Mouse (Mus musculus) MEL (cell line): ENCODE measurements around the gene Ccn6. TPM values are rescaled to one million over a fixed set of nuclear protein-coding genes. Genes with fewer than 3 reads are reported as not detected.
A peak's percentile ranks its signal among the peaks of the same experiment; 100 is the strongest.

ENCODE experiments used
- DNase-seq: peaks from one replicate; pipeline ENCODE4 v3.0.0; 2011; ENCODE audit warnings: low read depth, low spot score
- H3K27ac ChIP-seq: 2 replicates; pipeline ENCODE4 v1.5.1; 2012; ENCODE audit warnings: low read depth, mild to moderate bottlenecking, control low read depth, low read length, moderate library complexity; ENCODE audit not compliant: control insufficient read depth
- H3K27me3 ChIP-seq, 2 experiments: fragments of 150-350 bp in 1 of 2; sonication (generic) in 1 of 2; 2 replicates each; pipeline ENCODE4 v1.6.1; 2012; ENCODE audit warnings: low read length in 2 of 2, mild to moderate bottlenecking in 2 of 2, improper control_type of control experiment in 1 of 2, moderate library complexity in 1 of 2; ENCODE audit not compliant: insufficient read depth in 2 of 2, control insufficient read depth in 1 of 2
- H3K36me3 ChIP-seq, 2 experiments: 2 replicates each; pipeline ENCODE4 v1.6.1; 2012 to 2014; ENCODE audit warnings: low read length in 2 of 2, improper control_type of control experiment in 1 of 2, inconsistent platforms in 1 of 2, mild to moderate bottlenecking in 1 of 2; ENCODE audit not compliant: insufficient read depth in 2 of 2, control insufficient read depth in 1 of 2
- H3K4me1 ChIP-seq, 2 experiments: fragments of 150-350 bp in 1 of 2; sonication (generic) in 1 of 2; 2 replicates each; pipeline ENCODE4 v1.6.1; 2012; ENCODE audit warnings: low read length in 2 of 2, improper control_type of control experiment in 1 of 2, mild to moderate bottlenecking in 1 of 2; ENCODE audit not compliant: insufficient read depth in 2 of 2, control insufficient read depth in 1 of 2
- H3K4me3 ChIP-seq, 2 experiments: fragments of 150-350 bp in 1 of 2; sonication (generic) in 1 of 2; 2 replicates each; pipeline ENCODE4 v1.5.1; 2012; ENCODE audit warnings: low read depth in 2 of 2, low read length in 2 of 2, mild to moderate bottlenecking in 2 of 2, moderate library complexity in 2 of 2, control low read depth in 1 of 2, improper control_type of control experiment in 1 of 2; ENCODE audit not compliant: control insufficient read depth in 1 of 2, insufficient read depth in 1 of 2
- H3K79me2 ChIP-seq: 2 replicates; pipeline ENCODE4 v1.6.1; 2012; ENCODE audit warnings: mild to moderate bottlenecking, low read length, moderate library complexity; ENCODE audit not compliant: control insufficient read depth, poor library complexity, insufficient read depth
- H3K9ac ChIP-seq: 2 replicates; pipeline ENCODE4 v1.6.1; 2012; ENCODE audit warnings: low read depth, mild to moderate bottlenecking, control low read depth, low read length, moderate library complexity; ENCODE audit not compliant: control insufficient read depth, poor library complexity, severe bottlenecking
- H3K9me3 ChIP-seq: fragments of 150-350 bp; sonication (generic); replicated peaks from 2 replicates; pipeline ENCODE4 v1.6.1; 2012; ENCODE audit warnings: mild to moderate bottlenecking, low read length, improper control_type of control experiment, moderate library complexity; ENCODE audit not compliant: insufficient read depth
- BHLHE40 ChIP-seq: IDR thresholded peaks from 2 replicates; pipeline ENCODE4 v1.6.1; 2012; ENCODE audit warnings: low read depth, mild to moderate bottlenecking, inconsistent platforms, low read length, improper control_type of control experiment, borderline replicate concordance
- CHD1 ChIP-seq: IDR thresholded peaks from 2 replicates; pipeline ENCODE4 v1.6.1; 2012; ENCODE audit warnings: low read depth, mild to moderate bottlenecking, inconsistent platforms, low read length, improper control_type of control experiment
- CTCF ChIP-seq, 3 experiments: IDR thresholded peaks in 2 of 3; conservative IDR thresholded peaks in 1 of 3; 2 replicates each; pipeline ENCODE4 v1.5.1; 2011 to 2012; ENCODE audit warnings: low read length in 3 of 3, low read depth in 2 of 3, mild to moderate bottlenecking in 2 of 3, improper control_type of control experiment in 1 of 3, inconsistent platforms in 1 of 3, mixed read lengths in 1 of 3, moderate library complexity in 1 of 3; ENCODE audit not compliant: control insufficient read depth in 1 of 3, insufficient read depth in 1 of 3, poor library complexity in 1 of 3, severe bottlenecking in 1 of 3
- E2F4 ChIP-seq: IDR thresholded peaks from 2 replicates; pipeline ENCODE4 v1.6.1; 2011; ENCODE audit warnings: low read depth, low read length, improper control_type of control experiment, borderline replicate concordance
- ELF1 ChIP-seq: IDR thresholded peaks from 2 replicates; pipeline ENCODE4 v1.6.1; 2014; ENCODE audit warnings: low read depth, mild to moderate bottlenecking, inconsistent platforms, low read length, improper control_type of control experiment, moderate library complexity
- ETS1 ChIP-seq: IDR thresholded peaks from 2 replicates; pipeline ENCODE4 v1.6.1; 2012; ENCODE audit warnings: low read depth, mild to moderate bottlenecking, inconsistent platforms, low read length, improper control_type of control experiment, moderate library complexity
- HCFC1 ChIP-seq: IDR thresholded peaks from 2 replicates; pipeline ENCODE4 v1.6.1; 2012; ENCODE audit warnings: low read depth, mild to moderate bottlenecking, inconsistent platforms, low read length, improper control_type of control experiment, moderate library complexity
- JUND ChIP-seq: IDR thresholded peaks from 2 replicates; pipeline ENCODE4 v1.6.1; 2011; ENCODE audit warnings: low read depth, mild to moderate bottlenecking, improper control_type of control experiment, low read length
- KAT2A ChIP-seq: conservative IDR thresholded peaks from 2 replicates; pipeline ENCODE4 v1.6.1; 2012; ENCODE audit warnings: low read depth, low read length, improper control_type of control experiment, inconsistent platforms
- MAFK ChIP-seq: IDR thresholded peaks from 2 replicates; pipeline ENCODE4 v1.6.1; 2011; ENCODE audit warnings: low read depth, mild to moderate bottlenecking, low read length, improper control_type of control experiment, borderline replicate concordance
- MEF2A ChIP-seq: IDR thresholded peaks from 2 replicates; pipeline ENCODE4 v1.6.1; 2014; ENCODE audit warnings: low read depth, mild to moderate bottlenecking, inconsistent platforms, low read length, improper control_type of control experiment; ENCODE audit not compliant: poor library complexity, insufficient replicate concordance, severe bottlenecking; ENCODE audit errors: extremely low read depth
- MXI1 ChIP-seq: IDR thresholded peaks from 2 replicates; pipeline ENCODE4 v1.6.1; 2011; ENCODE audit warnings: mild to moderate bottlenecking, low read depth, low read length, improper control_type of control experiment
- NELFE ChIP-seq: IDR thresholded peaks from 2 replicates; pipeline ENCODE4 v1.6.1; 2011; ENCODE audit warnings: low read depth, low read length, improper control_type of control experiment
- NRF1 ChIP-seq: IDR thresholded peaks from 2 replicates; pipeline ENCODE4 v1.6.1; 2014; ENCODE audit warnings: low read depth, mild to moderate bottlenecking, inconsistent platforms, low read length, improper control_type of control experiment, moderate library complexity; ENCODE audit not compliant: poor library complexity, insufficient read depth, severe bottlenecking
- POLR2A ChIP-seq, 2 experiments: IDR thresholded peaks; 2 replicates each; pipeline ENCODE4 v1.6.1; 2011 to 2012; ENCODE audit warnings: low read length in 2 of 2, mild to moderate bottlenecking in 2 of 2, control low read depth in 1 of 2, improper control_type of control experiment in 1 of 2, low read depth in 1 of 2, moderate library complexity in 1 of 2; ENCODE audit not compliant: control insufficient read depth in 1 of 2, insufficient read depth in 1 of 2, poor library complexity in 1 of 2
- POLR2AphosphoS2 ChIP-seq: IDR thresholded peaks from 2 replicates; pipeline ENCODE4 v1.6.1; 2011; ENCODE audit warnings: low read length, improper control_type of control experiment
- POLR2AphosphoS5 ChIP-seq: IDR thresholded peaks from 2 replicates; pipeline ENCODE4 v1.6.1; 2012; ENCODE audit warnings: low read depth, borderline replicate concordance, mild to moderate bottlenecking, inconsistent platforms, low read length, moderate library complexity, mixed read lengths
- RAD21 ChIP-seq: IDR thresholded peaks from 2 replicates; pipeline ENCODE4 v1.6.1; 2011; ENCODE audit warnings: mild to moderate bottlenecking, low read depth, low read length, improper control_type of control experiment
- RCOR1 ChIP-seq: IDR thresholded peaks from 2 replicates; pipeline ENCODE4 v1.6.1; 2012; ENCODE audit warnings: low read depth, mild to moderate bottlenecking, inconsistent platforms, low read length, improper control_type of control experiment
- TAL1 ChIP-seq: IDR thresholded peaks from 2 replicates; pipeline ENCODE4 v1.6.1; 2012; ENCODE audit warnings: mild to moderate bottlenecking, inconsistent platforms, low read length, moderate library complexity, mixed read lengths
- TBP ChIP-seq: IDR thresholded peaks from 2 replicates; pipeline ENCODE4 v1.8.0; 2011; ENCODE audit warnings: low read depth, low read length, improper control_type of control experiment
- TCF12 ChIP-seq: IDR thresholded peaks from 2 replicates; pipeline ENCODE4 v1.6.1; 2014; ENCODE audit warnings: low read depth, mild to moderate bottlenecking, inconsistent platforms, low read length, improper control_type of control experiment, moderate library complexity
- ZKSCAN1 ChIP-seq: IDR thresholded peaks from 2 replicates; pipeline ENCODE4 v1.6.1; 2012; ENCODE audit warnings: low read depth, mild to moderate bottlenecking, inconsistent platforms, low read length, improper control_type of control experiment, moderate library complexity
- ZMIZ1 ChIP-seq: IDR thresholded peaks from 2 replicates; pipeline ENCODE4 v1.6.1; 2012; ENCODE audit warnings: low read depth, mild to moderate bottlenecking, inconsistent platforms, low read length, improper control_type of control experiment, moderate library complexity
- polyA plus RNA-seq, 2 experiments: library from polyadenylated mRNA; stranded (reverse) in 1 of 2; unstranded in 1 of 2; fragments of >175 nt in 1 of 2; fragments of >200 nt in 1 of 2; gene quantifications; 2 replicates each; pipeline versions ENCODE4 v1.2.1 to v1.2.4; 2012; ENCODE audit warnings: low replicate concordance in 2 of 2, low read depth in 1 of 2; ENCODE audit not compliant: insufficient read length in 2 of 2, insufficient read depth in 1 of 2, missing spikeins in 1 of 2
- total RNA-seq: library from RNA; depleted of rRNA; stranded (reverse); fragments of 300-350 nt; gene quantifications from 2 replicates; pipeline ENCODE4 v1.2.3, GENCODE M21; 2012

Ccn6 gene
- total and polyA plus RNA-seq, 3 experiments: 0.43 TPM; not detected in 2

GRCm38 (mm10) chr10:39138761-39139160 is 24.8 kb downstream of the Ccn6 start:
- peaks cover 0 to 5% of the 10 kb centered on the region in 2 experiments; a peak in 2 of 4 replicates for H3K36me3 ChIP-seq
- no peak overlapping the region for H3K4me3 ChIP-seq
- H3K27me3 ChIP-seq: no peaks in the 10 kb centered on the region
- no peaks in the 10 kb centered on the region for H3K79me2 ChIP-seq
- TF ChIP-seq MXI1 (no peak), ZKSCAN1 (no peak), ZMIZ1 (no peak), POLR2AphosphoS5 (no peak), KAT2A (no peak), JUND (no peak), CTCF (IDR thresholded peaks at IDR 0.05 in 2 of 3, conservative IDR thresholded peaks at IDR 0.05 in 1 of 3; ENCODE audit: control insufficient read depth in 1 of 3, insufficient read depth in 1 of 3, low read depth in 2 of 3, low read length in 3 of 3, poor library complexity in 1 of 3, severe bottlenecking in 1 of 3) (no peak), RCOR1 (no peak), MEF2A (no peak)
- no peak overlapping the region for H3K9ac ChIP-seq
- DNase-seq: no peak
- H3K4me1 ChIP-seq: no peaks in the 10 kb centered on the region; a peak in 1 of 4 replicates
- H3K27ac ChIP-seq: no peak overlapping the region
- no peaks in the 10 kb centered on the region for H3K9me3 ChIP-seq

- DNase-seq: no peak
- H3K36me3 ChIP-seq: peaks cover 0 to 7% of the 10 kb centered on the region in 2 experiments; a peak in 2 of 4 replicates
Observed at GRCm38 (mm10) chr10:39137766-39138165, 25.8 kb downstream of the Ccn6 start.

DNA sequence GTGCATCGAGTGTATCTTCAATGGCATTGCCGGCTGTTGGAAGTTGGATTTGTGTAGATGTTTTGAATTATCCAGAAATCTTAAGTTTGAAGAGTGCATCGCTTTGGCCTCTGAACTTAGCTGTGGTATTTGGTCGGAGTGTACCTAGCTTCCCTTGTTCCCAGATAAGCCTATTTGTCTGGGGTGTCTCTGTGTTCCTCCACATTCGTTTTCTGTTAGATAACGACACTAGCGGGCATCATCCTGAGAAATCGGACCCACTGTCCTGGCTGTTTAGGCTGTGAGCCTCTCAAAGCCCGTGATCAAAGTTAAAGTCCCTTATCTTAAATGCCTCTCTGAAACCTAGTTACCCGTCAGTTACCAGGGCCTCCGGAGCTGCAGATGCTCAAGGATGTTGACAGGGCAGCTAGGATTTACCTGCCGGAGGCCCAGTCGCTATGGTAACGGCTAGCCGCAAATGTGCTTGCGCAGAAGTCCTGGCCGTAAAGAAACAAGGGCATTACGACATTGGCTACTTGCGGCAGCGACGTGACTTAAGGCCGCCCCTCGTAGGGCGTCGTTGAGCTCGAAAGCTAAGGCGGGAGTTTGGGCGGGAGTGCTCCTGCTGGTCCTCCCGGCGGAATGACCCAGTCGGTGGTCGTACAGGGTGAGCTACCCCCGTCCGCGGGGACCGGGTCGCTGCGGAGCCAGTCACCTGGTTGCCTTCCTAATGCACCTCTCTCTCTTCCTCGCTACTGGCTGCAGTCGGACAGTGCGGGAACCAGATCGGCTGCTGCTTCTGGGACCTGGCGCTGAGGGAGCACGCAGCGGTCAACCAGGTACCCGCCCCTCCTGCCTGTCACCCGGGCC is 29.9 kb downstream of the Ccn6 start, which contains the start of the genes Fam229b and Tube1:
TSS of gene Fam229b (minus strand) at position 453 of the 849 bp plus-strand sequence.
TSS of gene Tube1 (plus strand) at position 515 of the 849 bp plus-strand sequence.
- H3K4me3 ChIP-seq: peak within 1 kb of the TSS; percentile 67 to 92
- DNase-seq: peak; percentile 90
- no peaks in the 10 kb centered on the region for H3K79me2 ChIP-seq
- no peaks in the 10 kb centered on the region; a peak in 2 of 4 replicates for H3K4me1 ChIP-seq
- H3K27ac ChIP-seq: no peak within 1 kb of the TSS
- no peaks in the 10 kb centered on the region for H3K27me3 ChIP-seq
- peaks cover 0 to 7% of the 10 kb centered on the region in 2 experiments; a peak in 2 of 4 replicates for H3K36me3 ChIP-seq
- no peaks in the 10 kb centered on the region for H3K9me3 ChIP-seq
- peak; percentile 81 for TF ChIP-seq HCFC1
- peak; percentile 69 to 70; a peak in 3 of 4 replicates for TF ChIP-seq POLR2A (IDR thresholded peaks at IDR 0.05; ENCODE audit: control insufficient read depth in 1 of 2, insufficient read depth in 1 of 2, low read depth in 1 of 2, low read length in 2 of 2, poor library complexity in 1 of 2)
- peak; percentile 64 for TF ChIP-seq NRF1
- no peak for TF ChIP-seq POLR2AphosphoS2
- peak; percentile 42; the same call in 1 of the 2 replicates for TF ChIP-seq ELF1
- no peak; the same call in 1 of the 2 replicates for TF ChIP-seq E2F4
- no peak for TF ChIP-seq BHLHE40
- no peak for TF ChIP-seq ETS1
- TF ChIP-seq TAL1: no peak
- TF ChIP-seq NELFE: peak; percentile 46; the same call in 1 of the 2 replicates
- TF ChIP-seq ZKSCAN1: no peak
- no peak for TF ChIP-seq ZMIZ1
- no peak for TF ChIP-seq TBP
- peak; percentile 19; the same call in 1 of the 2 replicates for TF ChIP-seq MXI1
- 0 out of 2 replicates have a peak, but pooled peaks have one; percentile 24 for TF ChIP-seq TCF12
- TF ChIP-seq MAFK: no peak
- H3K9ac ChIP-seq: peak within 1 kb of the TSS; percentile 91

More at GRCm38 (mm10) chr10:39137766-39138165, 25.8 kb downstream of the Ccn6 start:
- no peaks in the 10 kb centered on the region for H3K27me3 ChIP-seq
- TF ChIP-seq CHD1: no peak
- no peak for TF ChIP-seq RAD21
- no peak for TF ChIP-seq MAFK
- no peak for TF ChIP-seq RCOR1
- H3K9ac ChIP-seq: no peak overlapping the region
- H3K9me3 ChIP-seq: no peaks in the 10 kb centered on the region
- H3K4me3 ChIP-seq: no peak overlapping the region
- H3K27ac ChIP-seq: no peak overlapping the region
- H3K4me1 ChIP-seq: no peaks in the 10 kb centered on the region; a peak in 2 of 4 replicates
- no peaks in the 10 kb centered on the region for H3K79me2 ChIP-seq
